Mouse (Mus musculus): ENCODE results near the gene Bmt2.

DNA sequence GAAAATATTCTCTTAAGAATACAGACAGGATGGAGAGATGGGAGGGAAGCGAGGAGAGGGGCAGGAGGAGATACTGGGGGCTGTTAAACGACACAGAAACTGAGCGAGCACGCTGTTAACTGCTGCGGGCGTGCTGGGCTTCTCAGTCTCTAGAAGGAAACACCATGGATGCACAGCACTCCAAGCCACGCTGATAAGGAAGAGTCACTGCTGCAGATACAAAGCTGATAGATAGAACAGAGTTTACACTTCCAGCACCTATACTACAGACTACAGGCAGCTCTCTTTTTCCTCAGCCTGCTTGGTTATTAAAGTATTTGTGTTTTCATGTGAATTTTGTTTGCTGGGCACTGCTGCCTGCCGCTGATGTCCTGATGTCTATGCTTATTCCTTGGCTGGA lies 91.6 kb downstream of the Bmt2 start:
- TF ChIP-seq CTCF (IDR thresholded peaks at IDR 0.05) (no peak), EP300 (IDR thresholded peaks at IDR 0.05) (no peak)

Measured in lung, postnatal 0 days (tissue).